ENCODE assay signal across 20 mouse cellular contexts in genomic region chr16:21813164-21813834, GRCm38 (mm10). TPM values are rescaled to one million over a fixed set of nuclear protein-coding genes. Genes with fewer than 3 reads are reported as not detected.
"Had no signal": no experiment of that assay in that cellular context is flagged by ENCODE, and none has a peak within 500 bp of the region (broad histone marks: within the 10 kb centered on the region; RNA-seq: fewer than 3 reads in every experiment).

No protein-coding gene starts in this region.

- H3K4me1 ChIP-seq: midbrain, embryonic 15.5 days; stomach, embryonic 15.5 days had no signal

- H3K4me3 ChIP-seq: lung, embryonic 15.5 days; midbrain, embryonic 13.5 days; midbrain, embryonic 15.5 days; neural tube, embryonic 12.5 days; stomach, embryonic 15.5 days had no signal

- ATAC-seq: lung, postnatal 0 days; midbrain, embryonic 13.5 days; midbrain, embryonic 15.5 days had no signal

- H3K9ac ChIP-seq: liver, embryonic 14.5 days; lung, embryonic 15.5 days; midbrain, embryonic 13.5 days; midbrain, embryonic 15.5 days; neural tube, embryonic 12.5 days; stomach, embryonic 15.5 days had no signal

- DNase-seq: lung, adult 2 months; lung, postnatal 14 days; lung, postnatal 36 days; right cerebral cortex, postnatal 14 days; thymus, adult 2 months; thymus, postnatal 14 days; thymus, postnatal 36 days had no signal

- H3K27me3 ChIP-seq: lung, embryonic 15.5 days; megakaryocyte, embryonic 14.5 days; midbrain, embryonic 13.5 days; midbrain, embryonic 15.5 days; neural tube, embryonic 12.5 days; stomach, embryonic 15.5 days had no signal

- H3K4me2 ChIP-seq: lung, embryonic 15.5 days; midbrain, embryonic 11.5 days; midbrain, embryonic 13.5 days; midbrain, embryonic 15.5 days; neural tube, embryonic 12.5 days; stomach, embryonic 15.5 days had no signal

- H3K36me3 ChIP-seq: midbrain, embryonic 15.5 days; stomach, embryonic 15.5 days had no signal

- H3K27ac ChIP-seq: liver, embryonic 14.5 days; lung, embryonic 15.5 days; macrophage; midbrain, embryonic 13.5 days; midbrain, embryonic 15.5 days; neural tube, embryonic 12.5 days; stomach, embryonic 15.5 days; stomach, postnatal 0 days had no signal

- H3K9me3 ChIP-seq: lung, embryonic 15.5 days; midbrain, embryonic 13.5 days; midbrain, embryonic 15.5 days; neural tube, embryonic 12.5 days; stomach, embryonic 15.5 days had no signal

RNA-seq across cellular contexts. Expression of gene Map3k13, which starts 19.2 kb away (rescaled TPM):
- total RNA-seq: megakaryocyte progenitor cell, adult 5-6 weeks; monocyte, adult 5-6 weeks had no signal
